Mouse (Mus musculus) heart, postnatal 0 days (tissue): ENCODE measurements around the gene Gid8.

Experiments
- CTCF ChIP-seq: IDR thresholded peaks from 2 replicates; pipeline ENCODE4 v1.5.1; 2016; ENCODE audit warnings: antibody characterized with exemption, control low read depth, low read depth
- EP300 ChIP-seq: IDR thresholded peaks from 2 replicates; pipeline ENCODE4 v1.6.1; 2016; ENCODE audit warnings: antibody characterized with exemption, low read depth

- no peak for TF ChIP-seq EP300
- no peak for TF ChIP-seq CTCF
Observed at GRCm38 (mm10) chr2:180692630-180693029, 17.3 kb upstream of the Gid8 start.
